Mouse (Mus musculus) liver, embryonic 14.5 days (tissue): ENCODE data around the gene Plcl2. TPM values are rescaled to one million over a fixed set of nuclear protein-coding genes. Genes with fewer than 3 reads are reported as not detected.
A peak's percentile ranks its signal among the peaks of the same experiment; 100 is the strongest.
"Not testable (repeated sequence)": the region's sequence is repeated elsewhere in the genome, so short reads cannot be mapped to it uniquely, and the experiment has no call there.

Source experiments
- ATAC-seq: fragments of 200-750 bp; cut with Nextera tagmentation; 2 replicates; pipeline ENCODE4 v1.8.0; 2017; ENCODE audit warnings: moderate number of reproducible peaks, mild to moderate bottlenecking, moderate library complexity; ENCODE audit not compliant: insufficient read depth
- DNase-seq, 3 experiments: peaks; one replicate each; pipeline ENCODE4 v3.0.0-alpha.2; 2012 to 2013; ENCODE audit warnings: low read depth in 3 of 3, low spot score in 3 of 3
- H3K27ac ChIP-seq: fragments of 300-500 bp; sonication (generic); 2 replicates; pipeline ENCODE4 v1.5.1; 2014; ENCODE audit warnings: moderate library complexity, mild to moderate bottlenecking, control low read depth, inconsistent platforms
- H3K27me3 ChIP-seq: fragments of 300-500 bp; sonication (generic); 2 replicates; pipeline ENCODE4 v1.6.1; 2014; ENCODE audit warnings: mild to moderate bottlenecking, low read length, moderate library complexity; ENCODE audit not compliant: control insufficient read depth, insufficient read depth
- H3K36me3 ChIP-seq: fragments of 300-500 bp; sonication (generic); replicated peaks from 2 replicates; pipeline ENCODE4 v1.6.1; 2014; ENCODE audit warnings: low read depth; ENCODE audit not compliant: control insufficient read depth, insufficient read depth
- H3K4me1 ChIP-seq, 2 experiments: fragments of 200-500 bp in 1 of 2; fragments of 300-500 bp in 1 of 2; sonication (generic) in 1 of 2; replicated peaks; 2 replicates each; pipeline ENCODE4 v1.6.1; 2012 to 2014; ENCODE audit warnings: antibody characterized with exemption in 1 of 2, inconsistent platforms in 1 of 2, low read length in 1 of 2; ENCODE audit not compliant: control insufficient read depth in 2 of 2, insufficient read depth in 2 of 2
- H3K4me2 ChIP-seq: fragments of 300-500 bp; sonication (generic); 2 replicates; pipeline ENCODE4 v1.6.1; 2014; ENCODE audit warnings: low read depth, mild to moderate bottlenecking, control low read depth, moderate library complexity
- H3K4me3 ChIP-seq, 2 experiments: fragments of 200-500 bp in 1 of 2; fragments of 300-500 bp in 1 of 2; sonication (generic) in 1 of 2; 2 replicates each; pipeline ENCODE4 v1.5.1; 2012 to 2014; ENCODE audit warnings: low read depth in 2 of 2, low read length in 2 of 2, mild to moderate bottlenecking in 2 of 2, control low read depth in 1 of 2, inconsistent platforms in 1 of 2, moderate library complexity in 1 of 2; ENCODE audit not compliant: insufficient read depth in 1 of 2
- H3K9ac ChIP-seq: fragments of 300-500 bp; sonication (generic); replicated peaks from 2 replicates; pipeline ENCODE4 v1.6.1; 2014; ENCODE audit warnings: mild to moderate bottlenecking, control low read depth, moderate library complexity
- H3K9me3 ChIP-seq: fragments of 300-500 bp; sonication (generic); 2 replicates; pipeline ENCODE4 v1.6.1; 2016; ENCODE audit warnings: low read length, mixed read lengths; ENCODE audit not compliant: control insufficient read depth
- CTCF ChIP-seq: IDR thresholded peaks from 2 replicates; pipeline ENCODE4 v1.5.1; 2016; ENCODE audit warnings: antibody characterized with exemption, low read depth, control low read depth
- EP300 ChIP-seq: IDR thresholded peaks from 2 replicates; pipeline ENCODE4 v1.6.1; 2016; ENCODE audit warnings: antibody characterized with exemption, low read depth
- WGBS: fragments of 180-500 bp; shearing (Covaris S2); extraction: QIAGEN DNeasy Blood & Tissue Kit; methylation state at CpG from one replicate; pipeline ENCODE4 v1.1.7; 2014; ENCODE audit not compliant: insufficient replicate concordance; 5-methylcytosine and 5-hydroxymethylcytosine counted together
- polyA plus RNA-seq, 2 experiments: library from polyadenylated mRNA; depleted of rRNA in 1 of 2; stranded (reverse) in 1 of 2; unstranded in 1 of 2; fragments of >200 nt; fragmentation: Nextera tagmentation in 1 of 2; extraction: Ambion mirVana in 1 of 2; gene quantifications; 2 replicates each; pipeline versions ENCODE4 v1.2.1 to v1.2.3; 2012 to 2014

Plcl2 gene
- polyA plus RNA-seq, 2 experiments: 1.2 to 1.9 TPM

DNA sequence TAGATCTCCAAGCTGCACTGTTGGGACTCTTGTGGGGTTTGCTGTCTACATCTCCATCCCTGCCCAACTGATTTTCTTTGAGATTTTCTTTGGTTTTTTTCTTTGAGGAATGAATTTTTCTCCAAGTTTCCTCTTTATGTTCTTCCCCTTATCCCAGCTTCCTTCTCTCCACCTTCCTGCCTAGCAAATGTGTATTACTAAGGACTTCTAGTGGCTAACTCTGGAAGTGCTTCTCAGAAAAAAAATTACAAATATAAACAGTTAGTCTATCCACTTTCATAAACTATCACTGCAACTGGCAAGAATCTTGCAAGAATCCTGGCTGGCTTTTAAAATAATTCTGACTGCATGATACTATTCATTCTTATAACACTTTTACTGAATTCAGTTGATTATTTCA lies 119.5 kb downstream of the Plcl2 start:
- no peaks in the 10 kb centered on the region for H3K9me3 ChIP-seq
- no peak overlapping the region for H3K9ac ChIP-seq
- H3K4me3 ChIP-seq: no peak overlapping the region
- no peak overlapping the region for H3K4me2 ChIP-seq
- TF ChIP-seq CTCF: peak; percentile 9; the same call in 1 of the 2 replicates
- no peak for TF ChIP-seq EP300
- no peaks in the 10 kb centered on the region for H3K27me3 ChIP-seq
- ATAC-seq: no peak
- no peak for DNase-seq
- H3K4me1 ChIP-seq: no peaks in the 10 kb centered on the region
- H3K27ac ChIP-seq: no peak overlapping the region
- no peaks in the 10 kb centered on the region for H3K36me3 ChIP-seq

DNA sequence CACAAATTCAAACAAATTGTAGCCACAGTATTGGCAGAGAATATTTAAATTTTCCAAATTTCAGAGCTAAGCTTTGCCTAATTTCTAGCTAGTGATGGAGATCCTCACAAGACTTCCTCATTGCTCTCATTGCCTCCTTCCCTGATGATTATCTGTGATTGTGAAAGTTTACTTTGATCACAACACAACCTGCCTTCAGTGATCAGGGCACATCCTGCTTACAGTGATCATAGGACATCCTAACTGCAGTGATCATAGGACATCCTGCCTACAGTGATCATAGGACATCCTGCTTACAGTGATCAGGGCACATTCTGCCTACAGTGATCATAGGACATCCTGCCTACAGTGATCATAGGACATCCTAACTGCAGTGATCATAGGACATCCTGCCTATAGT lies 121.8 kb downstream of the Plcl2 start:
- not testable (repeated sequence) for H3K36me3 ChIP-seq, ATAC-seq, H3K9ac ChIP-seq, DNase-seq, H3K27me3 ChIP-seq, H3K27ac ChIP-seq, H3K4me3 ChIP-seq, H3K4me2 ChIP-seq, H3K9me3 ChIP-seq, H3K4me1 ChIP-seq

DNA sequence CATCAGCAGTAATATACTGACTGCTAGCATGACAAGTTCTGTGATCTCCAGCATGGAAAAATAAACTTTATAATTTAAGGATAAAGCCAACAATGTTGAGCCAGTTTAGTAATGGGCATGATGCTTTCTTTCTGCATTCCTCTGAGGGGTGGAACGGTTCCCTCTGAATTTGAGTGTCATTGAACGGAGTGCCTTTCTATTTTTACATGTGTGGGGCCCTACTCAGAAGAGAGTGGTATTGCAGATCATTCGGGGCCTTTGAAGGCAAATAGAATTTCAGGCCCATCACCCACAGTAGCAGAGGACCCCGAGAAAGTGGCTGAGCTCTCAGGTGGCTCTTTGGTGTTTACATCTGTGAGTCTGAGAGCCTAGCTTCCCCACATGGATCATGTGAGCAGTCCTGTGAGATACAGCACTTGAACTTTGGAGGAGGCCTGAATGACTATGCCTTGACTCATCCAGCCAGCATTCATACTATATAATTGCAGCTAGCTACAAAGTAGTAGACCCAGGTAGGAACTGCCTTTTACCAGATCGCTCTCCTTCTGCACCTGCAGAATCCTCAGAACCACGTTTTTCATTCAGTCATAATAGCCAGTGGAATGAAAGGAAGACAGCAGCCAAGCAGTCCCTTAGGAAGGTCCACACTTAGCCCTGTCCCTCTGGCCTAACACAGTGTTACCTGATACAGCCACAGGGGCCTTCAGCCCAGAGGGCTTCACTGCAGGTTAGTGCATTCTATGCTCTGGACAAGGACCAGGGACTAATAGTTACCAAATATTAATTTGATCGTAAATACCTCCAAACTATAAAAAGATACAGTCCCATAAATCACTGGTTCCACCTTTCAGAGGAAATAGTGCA lies 125.0 kb downstream of the Plcl2 start:
- no peaks in the 10 kb centered on the region for H3K36me3 ChIP-seq
- no peak overlapping the region for H3K4me3 ChIP-seq
- no peak overlapping the region for H3K4me2 ChIP-seq
- WGBS: 62% methylated on average over 7 of the region's 7 CpGs
- TF ChIP-seq CTCF (no peak), EP300 (no peak)
- DNase-seq (no peak), ATAC-seq (no peak)
- H3K9ac ChIP-seq: no peak overlapping the region
- no peaks in the 10 kb centered on the region for H3K4me1 ChIP-seq
- no peaks in the 10 kb centered on the region for H3K9me3 ChIP-seq
- no peaks in the 10 kb centered on the region for H3K27me3 ChIP-seq
- no peak overlapping the region for H3K27ac ChIP-seq

DNA sequence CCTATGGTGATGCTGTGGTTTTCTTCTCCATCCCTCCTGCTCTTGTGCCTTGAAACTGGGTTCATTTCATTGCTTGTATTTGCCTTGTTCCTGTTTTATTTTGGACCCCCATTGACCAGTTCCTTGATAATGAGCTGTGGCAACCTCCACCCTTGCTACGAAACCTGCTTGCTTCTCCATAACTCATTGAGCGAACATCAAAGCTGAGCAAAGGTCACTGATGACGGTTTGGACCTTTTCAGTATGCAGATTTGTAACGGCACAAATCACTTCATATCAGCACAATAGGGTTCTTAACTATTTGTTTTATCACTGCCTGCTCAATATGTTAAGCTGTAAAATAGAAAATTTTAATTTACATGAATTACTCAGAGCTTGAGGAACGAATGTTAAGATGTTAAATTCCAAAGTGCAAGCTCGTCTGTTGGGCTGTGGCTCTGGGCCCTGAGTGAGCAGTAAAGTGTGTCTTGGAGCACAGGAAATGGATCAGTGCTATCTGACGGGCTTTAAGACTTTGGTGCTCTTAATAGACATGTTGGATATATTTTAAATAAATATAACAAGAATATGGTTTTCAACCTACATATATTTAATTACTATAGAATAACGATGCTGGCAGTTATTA lies 126.9 kb downstream of the Plcl2 start:
- H3K27ac ChIP-seq: no peak overlapping the region
- H3K4me2 ChIP-seq: no peak overlapping the region
- 61% methylated on average over 8 of the region's 8 CpGs for WGBS
- DNase-seq (no peak), ATAC-seq (no peak)
- H3K9me3 ChIP-seq: no peaks in the 10 kb centered on the region
- no peak overlapping the region for H3K4me3 ChIP-seq
- H3K27me3 ChIP-seq: no peaks in the 10 kb centered on the region
- no peak for TF ChIP-seq EP300
- no peak for TF ChIP-seq CTCF
- H3K36me3 ChIP-seq: no peaks in the 10 kb centered on the region
- no peaks in the 10 kb centered on the region for H3K4me1 ChIP-seq
- no peak overlapping the region for H3K9ac ChIP-seq

DNA sequence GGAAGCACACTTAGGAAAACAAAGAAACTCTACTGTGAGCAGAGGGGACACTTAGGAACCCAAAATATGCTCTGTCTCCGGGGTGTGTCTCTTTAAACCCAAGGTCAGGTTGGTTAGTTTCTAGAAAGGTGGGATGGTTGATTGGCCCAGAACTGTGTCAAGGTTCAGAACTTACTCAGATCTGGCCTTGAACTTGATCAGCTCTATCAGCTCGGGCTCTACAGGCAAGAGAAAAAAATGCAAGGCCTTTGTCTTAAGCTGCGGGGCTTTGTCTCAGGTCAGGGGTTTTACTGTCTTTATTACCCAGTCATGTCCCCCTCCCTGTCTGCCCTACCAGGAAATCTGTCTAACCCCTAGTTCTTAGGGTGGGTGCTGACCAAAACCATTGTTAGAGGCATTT lies 129.6 kb downstream of the Plcl2 start:
- Histone ChIP-seq H3K4me1 (no peaks in the 10 kb centered on the region), H3K9ac (no peak overlapping the region), H3K4me2 (no peak overlapping the region), H3K27ac (no peak overlapping the region), H3K36me3 (no peaks in the 10 kb centered on the region), H3K9me3 (no peaks in the 10 kb centered on the region), H3K27me3 (no peaks in the 10 kb centered on the region), H3K4me3 (no peak overlapping the region)
- DNase-seq: no peak
- TF ChIP-seq CTCF: no peak
- TF ChIP-seq EP300: no peak
- no peak for ATAC-seq
- WGBS: 69% methylated on average over 3 of the region's 3 CpGs
